ENCODE assay signal across 14 mouse cellular contexts in genomic region chr6:98435676-98436075, GRCm38 (mm10).
DNase-seq lines count a peak whose midpoint lies in the region; ATAC-seq and TF ChIP-seq lines count a peak whose summit lies in the region.
"Had no signal": no experiment of that assay in that cellular context is flagged by ENCODE, and none has a peak within 500 bp of the region (broad histone marks: within the 10 kb centered on the region; RNA-seq: fewer than 3 reads in every experiment).

No protein-coding gene starts in this region.

- no peaks in the 10 kb centered on the region for H3K36me3 ChIP-seq in heart, embryonic 13.5 days
- H3K36me3 ChIP-seq in midbrain, embryonic 13.5 days, result no peaks in the 10 kb centered on the region
- no peaks in the 10 kb centered on the region for H3K36me3 ChIP-seq in midbrain, postnatal 0 days (ENCODE audit: insufficient read depth, low read length)
- no peaks in the 10 kb centered on the region for H3K36me3 ChIP-seq in hindbrain, embryonic 15.5 days
- H3K36me3 ChIP-seq in stomach, embryonic 15.5 days, result no peaks in the 10 kb centered on the region
- H3K36me3 ChIP-seq in kidney, embryonic 15.5 days, result no peaks in the 10 kb centered on the region
- H3K36me3 ChIP-seq: embryonic facial prominence, embryonic 15.5 days had no signal

- no peaks in the 10 kb centered on the region for H3K27me3 ChIP-seq in heart, embryonic 13.5 days (replicated peaks)
- no peaks in the 10 kb centered on the region for H3K27me3 ChIP-seq in midbrain, embryonic 13.5 days
- no peaks in the 10 kb centered on the region for H3K27me3 ChIP-seq in midbrain, postnatal 0 days (ENCODE audit: insufficient read depth, low read length)
- no peaks in the 10 kb centered on the region for H3K27me3 ChIP-seq in hindbrain, embryonic 15.5 days
- no peaks in the 10 kb centered on the region for H3K27me3 ChIP-seq in stomach, embryonic 15.5 days (replicated peaks)
- no peaks in the 10 kb centered on the region for H3K27me3 ChIP-seq in kidney, embryonic 15.5 days
- H3K27me3 ChIP-seq: embryonic facial prominence, embryonic 15.5 days had no signal

- peak overlapping the region; percentile 65 for H3K4me2 ChIP-seq in heart, embryonic 13.5 days
- H3K4me2 ChIP-seq in midbrain, embryonic 13.5 days (replicated peaks), result peak overlapping the region; percentile 20; the same call in 1 of the 2 replicates
- H3K4me2 ChIP-seq in midbrain, postnatal 0 days (ENCODE audit: low read depth, low read length, poor library complexity, severe bottlenecking), result no peak overlapping the region
- 0 out of 2 replicates have a peak overlapping the region, but pooled peaks have one; percentile 15 for H3K4me2 ChIP-seq in hindbrain, embryonic 15.5 days
- H3K4me2 ChIP-seq in stomach, embryonic 15.5 days, result 0 out of 2 replicates have a peak overlapping the region, but pooled peaks have one; percentile 16
- no peak overlapping the region for H3K4me2 ChIP-seq in kidney, embryonic 15.5 days
- H3K4me2 ChIP-seq: embryonic facial prominence, embryonic 15.5 days had no signal

- no peak for ATAC-seq in heart, embryonic 13.5 days (ENCODE audit: extremely low read depth, insufficient number of reproducible peaks, low FRiP score, low TSS enrichment)
- no peak for ATAC-seq in midbrain, embryonic 13.5 days
- no peak for ATAC-seq in midbrain, postnatal 0 days (ENCODE audit: low FRiP score)
- no peak for ATAC-seq in hindbrain, embryonic 15.5 days (ENCODE audit: low FRiP score, low read depth)
- no peak for ATAC-seq in stomach, embryonic 15.5 days (ENCODE audit: insufficient read depth, low FRiP score, low read depth)
- ATAC-seq in kidney, embryonic 15.5 days (replicated peaks; ENCODE audit: low FRiP score), result no peak

- DNase-seq in heart, adult 9 months (ENCODE audit: low spot score in 2 of 2), result no peak
- DNase-seq in midbrain, postnatal 0 days (ENCODE audit: low spot score), result no peak
- no peak for DNase-seq in kidney, postnatal 10 days
- DNase-seq: gastrocnemius, adult 2 months; kidney, adult 2 months; lung, adult 18-20 months; right cerebral cortex, postnatal 4 days; thymus, adult 18-20 months had no signal

- H3K27ac ChIP-seq in heart, embryonic 13.5 days (replicated peaks), result no peak overlapping the region
- no peak overlapping the region for H3K27ac ChIP-seq in midbrain, embryonic 13.5 days
- no peak overlapping the region for H3K27ac ChIP-seq in midbrain, postnatal 0 days (ENCODE audit: low read depth, low read length)
- H3K27ac ChIP-seq in hindbrain, embryonic 15.5 days (replicated peaks), result no peak overlapping the region
- H3K27ac ChIP-seq in stomach, embryonic 15.5 days, result no peak overlapping the region
- no peak overlapping the region for H3K27ac ChIP-seq in kidney, embryonic 15.5 days
- H3K27ac ChIP-seq: embryonic facial prominence, embryonic 15.5 days; gastrocnemius, adult 2 months had no signal

- H3K4me1 ChIP-seq in heart, embryonic 13.5 days, result peaks cover 8% of the 10 kb centered on the region
- peaks cover 6% of the 10 kb centered on the region for H3K4me1 ChIP-seq in midbrain, embryonic 13.5 days (replicated peaks)
- H3K4me1 ChIP-seq in midbrain, postnatal 0 days (ENCODE audit: insufficient read depth, low read length), result no peaks in the 10 kb centered on the region
- H3K4me1 ChIP-seq in hindbrain, embryonic 15.5 days (replicated peaks), result 0 out of 2 replicates have a peak, but pooled peaks cover 3% of the 10 kb centered on the region
- H3K4me1 ChIP-seq in stomach, embryonic 15.5 days, result no peaks in the 10 kb centered on the region
- H3K4me1 ChIP-seq in kidney, embryonic 15.5 days, result no peaks in the 10 kb centered on the region
- H3K4me1 ChIP-seq: embryonic facial prominence, embryonic 15.5 days had no signal

- H3K9ac ChIP-seq in heart, embryonic 13.5 days, result peak overlapping the region; percentile 40; the same call in 1 of the 2 replicates
- no peak overlapping the region for H3K9ac ChIP-seq in midbrain, embryonic 13.5 days (replicated peaks)
- no peak overlapping the region for H3K9ac ChIP-seq in midbrain, postnatal 0 days (replicated peaks; ENCODE audit: low read length, poor library complexity, severe bottlenecking)
- H3K9ac ChIP-seq in hindbrain, embryonic 15.5 days, result no peak overlapping the region
- no peak overlapping the region for H3K9ac ChIP-seq in stomach, embryonic 15.5 days
- no peak overlapping the region for H3K9ac ChIP-seq in kidney, embryonic 15.5 days
- H3K9ac ChIP-seq: embryonic facial prominence, embryonic 15.5 days had no signal

- no peaks in the 10 kb centered on the region for H3K9me3 ChIP-seq in heart, embryonic 13.5 days
- no peaks in the 10 kb centered on the region for H3K9me3 ChIP-seq in midbrain, embryonic 13.5 days
- no peaks in the 10 kb centered on the region for H3K9me3 ChIP-seq in midbrain, postnatal 0 days (ENCODE audit: low read length)
- no peaks in the 10 kb centered on the region for H3K9me3 ChIP-seq in hindbrain, embryonic 15.5 days
- H3K9me3 ChIP-seq in stomach, embryonic 15.5 days, result no peaks in the 10 kb centered on the region
- no peaks in the 10 kb centered on the region for H3K9me3 ChIP-seq in kidney, embryonic 15.5 days (replicated peaks)
- H3K9me3 ChIP-seq: embryonic facial prominence, embryonic 15.5 days had no signal

- no peak for TF ChIP-seq CTCF in midbrain, postnatal 0 days (IDR thresholded peaks at IDR 0.05)

- H3K4me3 ChIP-seq in heart, embryonic 13.5 days, result peak overlapping the region; percentile 34
- no peak overlapping the region for H3K4me3 ChIP-seq in midbrain, embryonic 13.5 days (replicated peaks)
- no peak overlapping the region for H3K4me3 ChIP-seq in midbrain, postnatal 0 days (ENCODE audit: low read depth, low read length)
- no peak overlapping the region for H3K4me3 ChIP-seq in hindbrain, embryonic 15.5 days
- H3K4me3 ChIP-seq in stomach, embryonic 15.5 days (replicated peaks), result no peak overlapping the region
- no peak overlapping the region for H3K4me3 ChIP-seq in kidney, embryonic 15.5 days (replicated peaks)
- H3K4me3 ChIP-seq: embryonic facial prominence, embryonic 15.5 days; gastrocnemius, adult 2 months had no signal

- WGBS in heart, embryonic 13.5 days, result 16% methylated on average over 6 of the region's 6 CpGs
- 23% methylated on average over 6 of the region's 6 CpGs for WGBS in midbrain, embryonic 13.5 days
- 23% methylated on average over 6 of the region's 6 CpGs for WGBS in midbrain, postnatal 0 days
- WGBS in hindbrain, embryonic 15.5 days, result 22% methylated on average over 6 of the region's 6 CpGs
- WGBS in stomach, embryonic 15.5 days, result 27% methylated on average over 6 of the region's 6 CpGs
- 29% methylated on average over 6 of the region's 6 CpGs for WGBS in kidney, embryonic 15.5 days

Comparison
In these comparisons a context has a peak if more than half of its experiments do, and no peak if none do; other contexts are left out.
1. H3K4me2 ChIP-seq: peak in heart, embryonic 13.5 days (single experiment), midbrain, embryonic 13.5 days (single experiment), hindbrain, embryonic 15.5 days (single experiment) and stomach, embryonic 15.5 days (single experiment); none in midbrain, postnatal 0 days (single experiment) and kidney, embryonic 15.5 days (single experiment).